Mouse (Mus musculus) small intestine, adult 2 months (tissue): ENCODE data around the gene Hjurp.

ENCODE experiments used
- CTCF ChIP-seq: fragments of 200-500 bp; IDR thresholded peaks from 2 replicates; pipeline ENCODE4 v1.5.1; 2012; ENCODE audit warnings: low read depth, mild to moderate bottlenecking, control low read depth, inconsistent platforms, low read length, moderate library complexity, mixed read lengths; ENCODE audit not compliant: insufficient replicate concordance, insufficient read length; ENCODE audit errors: extremely low read depth
- POLR2A ChIP-seq: fragments of 200-500 bp; IDR thresholded peaks from 2 replicates; pipeline ENCODE4 v1.6.1; 2012; ENCODE audit warnings: low read depth, mild to moderate bottlenecking, control low read depth, inconsistent platforms, low read length, moderate library complexity

DNA sequence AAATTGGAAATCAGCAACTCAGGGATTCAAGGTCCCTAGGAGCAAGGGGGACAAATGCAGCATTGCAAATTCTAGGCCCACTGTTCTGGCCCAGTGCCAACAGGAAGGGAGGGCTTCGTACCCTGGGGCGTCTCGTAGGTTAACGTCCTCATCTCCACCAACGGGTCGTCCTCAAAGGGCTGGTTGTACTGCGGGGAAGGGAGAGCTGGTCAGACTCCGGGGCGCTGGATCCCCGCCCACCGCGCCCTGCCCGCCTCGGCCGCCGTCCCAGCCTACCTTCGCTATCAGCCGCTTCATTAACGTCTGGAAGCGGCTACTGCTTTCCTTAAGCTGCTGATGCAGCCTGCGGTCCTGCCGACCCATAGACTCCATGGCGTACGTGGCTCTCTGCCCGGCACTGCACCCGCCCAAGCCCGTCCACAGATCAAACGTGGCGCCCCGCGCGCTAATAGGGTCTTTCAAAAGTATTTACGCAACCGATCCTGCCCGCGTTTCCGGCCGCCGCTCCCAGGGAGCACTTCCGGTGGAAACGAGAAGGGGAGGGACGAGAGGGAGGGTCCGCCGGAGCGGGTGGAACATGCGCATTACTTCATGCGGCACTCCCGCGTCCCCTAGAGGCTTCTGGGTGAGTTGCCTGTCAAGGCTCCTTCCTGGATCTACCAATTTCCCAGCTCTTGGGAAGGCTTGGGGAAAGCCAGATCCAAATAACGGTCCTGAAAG is at the start of gene Hjurp, which contains the start of gene Trpm8:
- no peak for TF ChIP-seq CTCF
- TF ChIP-seq POLR2A, result no peak
